Mouse (Mus musculus) cortical plate, adult 2 months (tissue): ENCODE measurements around the gene Stox2.

Source experiments
- CTCF ChIP-seq: fragments of 200-500 bp; IDR thresholded peaks from 2 replicates; pipeline ENCODE4 v1.5.1; 2011; ENCODE audit warnings: mild to moderate bottlenecking, control low read depth, low read length; ENCODE audit not compliant: insufficient read depth; ENCODE audit errors: extremely low read depth
- POLR2A ChIP-seq: fragments of 200-500 bp; IDR thresholded peaks from 2 replicates; pipeline ENCODE4 v1.6.1; 2011; ENCODE audit warnings: mild to moderate bottlenecking, low read length, control low read depth; ENCODE audit not compliant: insufficient read depth; ENCODE audit errors: extremely low read depth

- TF ChIP-seq CTCF: no peak
- TF ChIP-seq POLR2A: no peak
These were observed 177.9 kb downstream of the Stox2 start for GRCm38 (mm10) chr8:47268062-47268822.
